Mouse (Mus musculus) liver, postnatal 0 days (tissue): ENCODE data around the gene Dlg4. TPM values are rescaled to one million over a fixed set of nuclear protein-coding genes. Genes with fewer than 3 reads are reported as not detected.
A peak's percentile ranks its signal among the peaks of the same experiment; 100 is the strongest.

Experiments used
- ATAC-seq: fragments of 200-750 bp; cut with Nextera tagmentation; 2 replicates; pipeline ENCODE4 v1.8.0; 2017; ENCODE audit warnings: mild to moderate bottlenecking, moderate library complexity
- DNase-seq: peaks from one replicate; pipeline ENCODE4 v3.0.0-alpha.2; 2016
- H3K27ac ChIP-seq: fragments of 300-500 bp; sonication (generic); 2 replicates; pipeline ENCODE4 v1.5.1; 2014; ENCODE audit warnings: antibody characterized with exemption, moderate library complexity, mild to moderate bottlenecking, low read depth
- H3K27me3 ChIP-seq: fragments of 300-500 bp; sonication (generic); 2 replicates; pipeline ENCODE4 v1.6.1; 2014; ENCODE audit warnings: low read length, control low read depth, mixed read lengths; ENCODE audit not compliant: insufficient read depth
- H3K36me3 ChIP-seq: fragments of 300-500 bp; sonication (generic); replicated peaks from 2 replicates; pipeline ENCODE4 v1.6.1; 2014; ENCODE audit warnings: mild to moderate bottlenecking, control low read depth, low read length, moderate library complexity, mixed read lengths; ENCODE audit not compliant: insufficient read depth
- H3K4me1 ChIP-seq: fragments of 300-500 bp; sonication (generic); 2 replicates; pipeline ENCODE4 v1.6.1; 2014; ENCODE audit warnings: antibody characterized with exemption, mild to moderate bottlenecking, control low read depth; ENCODE audit not compliant: insufficient read depth
- H3K4me2 ChIP-seq: fragments of 300-500 bp; sonication (generic); 2 replicates; pipeline ENCODE4 v1.6.1; 2014; ENCODE audit warnings: low read depth, mild to moderate bottlenecking, low read length, moderate library complexity, mixed read lengths
- H3K4me3 ChIP-seq: fragments of 300-500 bp; sonication (generic); 2 replicates; pipeline ENCODE4 v1.5.1; 2014; ENCODE audit warnings: low read depth, low read length
- H3K9ac ChIP-seq: fragments of 300-500 bp; sonication (generic); replicated peaks from 2 replicates; pipeline ENCODE4 v1.6.1; 2014; ENCODE audit warnings: mild to moderate bottlenecking, moderate library complexity
- H3K9me3 ChIP-seq: fragments of 300-500 bp; sonication (generic); 2 replicates; pipeline ENCODE4 v1.6.1; 2016; ENCODE audit warnings: mild to moderate bottlenecking, control low read depth, low read length, mixed read lengths
- CTCF ChIP-seq: sonication (generic); IDR thresholded peaks from 2 replicates; pipeline ENCODE4 v1.5.1; 2016; ENCODE audit warnings: antibody characterized with exemption, low read depth
- EP300 ChIP-seq: IDR thresholded peaks from 2 replicates; pipeline ENCODE4 v1.6.1; 2016; ENCODE audit warnings: antibody characterized with exemption, low read depth, mild to moderate bottlenecking
- WGBS: fragments of 180-500 bp; shearing (Covaris S2); extraction: QIAGEN DNeasy Blood & Tissue Kit; methylation state at CpG from one replicate; pipeline ENCODE4 v1.1.7; 2014; ENCODE audit not compliant: insufficient replicate concordance; 5-methylcytosine and 5-hydroxymethylcytosine counted together
- polyA plus RNA-seq: library from polyadenylated mRNA; unstranded; fragments of >200 nt; fragmentation: Nextera tagmentation; extraction: Ambion mirVana; gene quantifications from 2 replicates; pipeline ENCODE4 v1.2.1, GENCODE M21; 2015

The Dlg4 gene
- polyA plus RNA-seq, 1 experiment from 2014 or later: 0.61 TPM

GRCm38 (mm10) chr11:70053156-70053555, 36.4 kb downstream of the Dlg4 start:
- no peaks in the 10 kb centered on the region for H3K9me3 ChIP-seq
- TF ChIP-seq CTCF (no peak), EP300 (no peak)
- peak overlapping the region; percentile 88 for H3K27ac ChIP-seq
- ATAC-seq: no peak
- no peak overlapping the region for H3K4me3 ChIP-seq
- H3K36me3 ChIP-seq: peaks cover 6% of the 10 kb centered on the region; the same call in 1 of the 2 replicates
- no peak for DNase-seq
- no peak overlapping the region for H3K4me2 ChIP-seq
- no peak overlapping the region for H3K9ac ChIP-seq
- H3K27me3 ChIP-seq: no peaks in the 10 kb centered on the region
- no peaks in the 10 kb centered on the region for H3K4me1 ChIP-seq
- 60% methylated on average over 7 of the region's 7 CpGs for WGBS

GRCm38 (mm10) chr11:70053898-70054570, 37.3 kb downstream of the Dlg4 start, which contains the start of gene Asgr1:
TSS of gene Asgr1 (plus strand) at chr11:70054085.
- H3K4me3 ChIP-seq: peak within 1 kb of the TSS; percentile 38

GRCm38 (mm10) chr11:70055618-70056214, 39.0 kb downstream of the Dlg4 start:
- peak overlapping the region; percentile 88 for H3K27ac ChIP-seq
- peak overlapping the region; percentile 71 for H3K4me2 ChIP-seq
- peak; percentile 16; the same call in 1 of the 2 replicates for ATAC-seq

More at GRCm38 (mm10) chr11:70053898-70054570, 37.3 kb downstream of the Dlg4 start, which contains the start of gene Asgr1:
- H3K4me1 ChIP-seq: no peaks in the 10 kb centered on the region
- DNase-seq (peak; percentile 66), ATAC-seq (peak; percentile 93)
- no peaks in the 10 kb centered on the region for H3K27me3 ChIP-seq
- 59% methylated on average over 10 of the region's 10 CpGs for WGBS
- H3K36me3 ChIP-seq: peaks cover 6% of the 10 kb centered on the region
- TF ChIP-seq EP300: peak; percentile 30; the same call in 1 of the 2 replicates
- TF ChIP-seq CTCF: no peak
- no peaks in the 10 kb centered on the region for H3K9me3 ChIP-seq
- H3K27ac ChIP-seq: peak within 1 kb of the TSS; percentile 88
- H3K4me2 ChIP-seq: peak within 1 kb of the TSS; percentile 71
- peak within 1 kb of the TSS; percentile 54 for H3K9ac ChIP-seq

DNA sequence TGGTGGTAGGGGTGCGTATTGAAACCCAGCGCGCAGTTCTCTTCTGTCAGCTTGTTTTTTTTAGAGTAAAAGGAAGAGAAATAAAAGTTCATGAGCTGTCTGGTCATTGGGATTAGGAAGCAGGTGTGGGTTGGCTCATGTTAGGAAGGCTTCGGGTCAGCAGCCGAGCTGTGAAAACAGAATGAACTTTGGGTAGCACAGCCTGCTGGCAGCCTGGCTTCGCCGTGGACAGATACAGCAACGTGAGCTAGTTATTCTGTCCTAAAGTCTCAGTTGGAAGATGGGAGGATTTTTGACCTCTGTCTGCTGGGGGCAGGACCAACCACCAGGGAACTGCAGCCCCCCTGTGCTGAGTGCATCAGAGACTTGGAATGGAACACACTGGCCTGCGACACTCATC, 41.1 kb downstream of the Dlg4 start:
- TF ChIP-seq EP300: no peak
- TF ChIP-seq CTCF: no peak
- ATAC-seq: no peak
- Histone ChIP-seq H3K27me3 (no peaks in the 10 kb centered on the region), H3K27ac (no peak overlapping the region), H3K9ac (no peak overlapping the region), H3K4me3 (no peak overlapping the region), H3K36me3 (peaks cover 6% of the 10 kb centered on the region), H3K4me1 (no peaks in the 10 kb centered on the region), H3K9me3 (no peaks in the 10 kb centered on the region), H3K4me2 (no peak overlapping the region)
- 80% methylated on average over 9 of the region's 9 CpGs for WGBS
- no peak for DNase-seq

More at GRCm38 (mm10) chr11:70055618-70056214, 39.0 kb downstream of the Dlg4 start:
- TF ChIP-seq CTCF: peak; percentile 95
- TF ChIP-seq EP300: no peak
- Histone ChIP-seq H3K9me3 (no peaks in the 10 kb centered on the region), H3K4me3 (peak overlapping the region; percentile 38), H3K4me1 (no peaks in the 10 kb centered on the region), H3K36me3 (peaks cover 6% of the 10 kb centered on the region), H3K27me3 (no peaks in the 10 kb centered on the region), H3K9ac (peak overlapping the region; percentile 13; the same call in 1 of the 2 replicates)
- peak; percentile 85 for DNase-seq
- WGBS: 32% methylated on average over 18 of the region's 18 CpGs

DNA sequence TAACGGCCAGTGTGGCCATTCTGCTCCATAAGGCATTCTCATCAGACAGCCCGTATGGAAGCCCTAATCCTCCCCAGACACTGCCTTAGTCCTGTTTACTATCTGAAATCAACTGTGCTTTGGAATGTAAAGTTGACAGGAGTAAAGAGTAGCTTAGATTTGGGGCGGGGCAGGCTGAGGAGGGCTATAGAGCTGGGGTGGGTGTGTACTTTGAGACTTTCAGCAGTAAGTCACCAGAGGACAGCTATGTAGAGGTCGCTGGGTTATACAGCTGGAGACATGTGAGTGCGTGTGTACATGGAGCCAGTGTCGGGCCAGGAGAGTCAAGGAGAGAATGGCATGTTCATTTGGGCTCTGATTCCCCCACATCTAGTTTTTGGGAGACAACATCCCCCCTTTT, 43.2 kb downstream of the Dlg4 start:
- Histone ChIP-seq H3K4me1 (no peaks in the 10 kb centered on the region), H3K36me3 (peaks cover 6% of the 10 kb centered on the region), H3K4me3 (no peak overlapping the region), H3K27me3 (no peaks in the 10 kb centered on the region), H3K27ac (no peak overlapping the region), H3K9ac (no peak overlapping the region), H3K9me3 (no peaks in the 10 kb centered on the region), H3K4me2 (no peak overlapping the region)
- WGBS: 62% methylated on average over 6 of the region's 6 CpGs
- ATAC-seq: no peak
- TF ChIP-seq EP300 (no peak), CTCF (no peak)
- no peak for DNase-seq

- WGBS: 62% methylated on average over 3 of the region's 3 CpGs
- no peaks in the 10 kb centered on the region for H3K4me1 ChIP-seq
- H3K9me3 ChIP-seq: no peaks in the 10 kb centered on the region
- TF ChIP-seq CTCF: peak; percentile 28
- no peak for TF ChIP-seq EP300
- no peak overlapping the region for H3K9ac ChIP-seq
- H3K4me3 ChIP-seq: no peak overlapping the region
- H3K4me2 ChIP-seq: no peak overlapping the region
- no peaks in the 10 kb centered on the region; the same call in 1 of the 2 replicates for H3K36me3 ChIP-seq
- no peak overlapping the region for H3K27ac ChIP-seq
- H3K27me3 ChIP-seq: no peaks in the 10 kb centered on the region
- no peak for ATAC-seq
- DNase-seq: no peak
These were observed 46.3 kb downstream of the Dlg4 start for GRCm38 (mm10) chr11:70063053-70063452.
